Mouse (Mus musculus): ENCODE data around the gene D17H6S53E.

GRCm38 (mm10) chr17:35146139-35146538, 20.0 kb downstream of the D17H6S53E start:
- no peak for TF ChIP-seq CTCF (IDR thresholded peaks at IDR 0.05; ENCODE audit: low read depth, low read length)
- TF ChIP-seq POLR2A (IDR thresholded peaks at IDR 0.05; ENCODE audit: insufficient read depth, low read length) = no peak
